Mouse (Mus musculus): ENCODE measurements around the gene Fam131b.

DNA sequence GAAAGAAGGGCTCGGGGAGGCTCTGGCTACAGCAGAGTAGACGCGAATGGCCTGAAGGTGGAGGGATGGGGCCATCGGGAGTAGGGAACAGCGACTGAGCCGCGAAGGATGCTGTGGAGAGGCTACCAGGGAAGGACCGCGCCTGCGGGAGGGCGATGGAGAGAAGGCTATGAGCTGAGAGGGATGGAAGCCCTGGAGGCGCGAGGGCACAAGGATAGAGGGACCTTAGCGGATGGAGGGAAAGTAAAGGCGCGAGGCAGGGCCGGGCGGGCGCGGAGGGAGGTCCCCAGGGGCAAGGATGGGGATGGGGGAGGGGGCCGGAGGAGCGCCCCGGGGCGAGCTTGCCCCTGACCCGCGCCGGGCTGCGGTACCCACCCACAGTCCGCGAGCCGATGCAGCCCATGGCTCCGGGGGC lies 369 bp downstream of the Fam131b start:
- TF ChIP-seq MAX (IDR thresholded peaks at IDR 0.05; ENCODE audit: low read length) (no peak), TBP (conservative IDR thresholded peaks at IDR 0.05; ENCODE audit: low read depth, low read length) (no peak), USF1 (IDR thresholded peaks at IDR 0.05; ENCODE audit: low read depth, low read length) (no peak), CHD2 (IDR thresholded peaks at IDR 0.05; ENCODE audit: low read length) (no peak), POLR2A (IDR thresholded peaks at IDR 0.05; ENCODE audit: low read depth, low read length) (no peak), CTCF (conservative IDR thresholded peaks at IDR 0.05 in 1 of 2, IDR thresholded peaks at IDR 0.05 in 1 of 2; ENCODE audit: low read depth in 2 of 2, low read length in 2 of 2) (no peak), KAT2A (IDR thresholded peaks at IDR 0.05; ENCODE audit: insufficient replicate concordance, low read length) (no peak), TCF12 (IDR thresholded peaks at IDR 0.05; ENCODE audit: low read depth, low read length) (no peak), ZNF384 (IDR thresholded peaks at IDR 0.05; ENCODE audit: low read depth, low read length) (no peak), MYC (IDR thresholded peaks at IDR 0.05; ENCODE audit: low read depth, low read length) (no peak), MAZ (IDR thresholded peaks at IDR 0.05; ENCODE audit: low read depth, low read length) (no peak), BHLHE40 (IDR thresholded peaks at IDR 0.05; ENCODE audit: low read depth, low read length) (no peak)
